Mouse (Mus musculus) intestine, embryonic 15.5 days (tissue): ENCODE measurements at regions not wholly inside any gene's neighbourhood (a gene's known extent, or its start where the extent isn't known, plus 50 kb on each side); places are given as distances from the start of the nearest gene placed in this dataset.
"Not testable (repeated sequence)": the region's sequence is repeated elsewhere in the genome, so short reads cannot be mapped to it uniquely, and the experiment has no call there.

Experiments used
- ATAC-seq: fragments of 200-750 bp; cut with Nextera tagmentation; 2 replicates; pipeline ENCODE4 v1.8.0; 2017; ENCODE audit warnings: moderate TSS enrichment, moderate library complexity
- H3K27ac ChIP-seq: fragments of 300-500 bp; sonication (generic); 2 replicates; pipeline ENCODE4 v1.5.1; 2015; ENCODE audit warnings: mild to moderate bottlenecking, inconsistent platforms
- H3K27me3 ChIP-seq: fragments of 300-500 bp; sonication (generic); replicated peaks from 2 replicates; pipeline ENCODE4 v1.6.1; 2015; ENCODE audit warnings: inconsistent platforms
- H3K36me3 ChIP-seq: fragments of 300-500 bp; sonication (generic); 2 replicates; pipeline ENCODE4 v1.6.1; 2015; ENCODE audit warnings: inconsistent platforms
- H3K4me1 ChIP-seq: fragments of 300-500 bp; sonication (generic); replicated peaks from 2 replicates; pipeline ENCODE4 v1.6.1; 2015; ENCODE audit warnings: inconsistent platforms
- H3K4me2 ChIP-seq: fragments of 300-500 bp; sonication (generic); replicated peaks from 2 replicates; pipeline ENCODE4 v1.6.1; 2015; ENCODE audit warnings: mild to moderate bottlenecking, inconsistent platforms
- H3K4me3 ChIP-seq: fragments of 300-500 bp; sonication (generic); replicated peaks from 2 replicates; pipeline ENCODE4 v1.5.1; 2015; ENCODE audit warnings: inconsistent platforms
- H3K9ac ChIP-seq: fragments of 300-500 bp; sonication (generic); 2 replicates; pipeline ENCODE4 v1.6.1; 2015; ENCODE audit warnings: inconsistent platforms
- H3K9me3 ChIP-seq: fragments of 300-500 bp; sonication (generic); 2 replicates; pipeline ENCODE4 v1.6.1; 2016; ENCODE audit warnings: inconsistent platforms
- WGBS: fragments of 180-500 bp; shearing (Covaris S2); methylation state at CpG from one replicate; pipeline ENCODE4 v1.1.7; 2015; 5-methylcytosine and 5-hydroxymethylcytosine counted together

- no peak overlapping the region for H3K4me3 ChIP-seq
- H3K9ac ChIP-seq: no peak overlapping the region
- H3K36me3 ChIP-seq: no peaks in the 10 kb centered on the region
- H3K9me3 ChIP-seq: no peaks in the 10 kb centered on the region
- no peak overlapping the region for H3K4me2 ChIP-seq
- H3K4me1 ChIP-seq: no peaks in the 10 kb centered on the region
- no peak overlapping the region for H3K27ac ChIP-seq
- no peak for ATAC-seq
- H3K27me3 ChIP-seq: no peaks in the 10 kb centered on the region
- 87% methylated on average over 1 of the region's 1 CpGs for WGBS
Observed at GRCm38 (mm10) chr6:68750451-68750850, 1214.9 kb upstream of the Tacstd2 start.

- Histone ChIP-seq H3K27me3 (no peaks in the 10 kb centered on the region), H3K9ac (no peak overlapping the region), H3K27ac (no peak overlapping the region), H3K4me2 (no peak overlapping the region), H3K36me3 (no peaks in the 10 kb centered on the region), H3K9me3 (no peaks in the 10 kb centered on the region), H3K4me1 (no peaks in the 10 kb centered on the region), H3K4me3 (no peak overlapping the region)
- ATAC-seq: no peak
- 75% methylated on average over 3 of the region's 3 CpGs for WGBS
Observed at GRCm38 (mm10) chr6:68749699-68750098, 1214.1 kb upstream of the Tacstd2 start.

GRCm38 (mm10) chr6:68738573-68738972, 1203.0 kb upstream of the Tacstd2 start:
- ATAC-seq: peak; percentile 77
- H3K27me3 ChIP-seq: no peaks in the 10 kb centered on the region
- H3K9me3 ChIP-seq: no peaks in the 10 kb centered on the region
- no peaks in the 10 kb centered on the region for H3K4me1 ChIP-seq
- no peak overlapping the region for H3K27ac ChIP-seq
- no peak overlapping the region for H3K4me2 ChIP-seq
- H3K4me3 ChIP-seq: no peak overlapping the region
- H3K9ac ChIP-seq: no peak overlapping the region
- no peaks in the 10 kb centered on the region for H3K36me3 ChIP-seq

GRCm38 (mm10) chr6:68736647-68737046, 1201.1 kb upstream of the Tacstd2 start:
- Histone ChIP-seq H3K27ac (no peak overlapping the region), H3K9ac (no peak overlapping the region), H3K27me3 (no peaks in the 10 kb centered on the region), H3K36me3 (no peaks in the 10 kb centered on the region), H3K4me3 (no peak overlapping the region), H3K4me1 (no peaks in the 10 kb centered on the region), H3K4me2 (no peak overlapping the region), H3K9me3 (no peaks in the 10 kb centered on the region)
- ATAC-seq: no peak
- 91% methylated on average over 3 of the region's 3 CpGs for WGBS

- H3K4me2 ChIP-seq: no peak overlapping the region
- no peaks in the 10 kb centered on the region for H3K27me3 ChIP-seq
- H3K9me3 ChIP-seq: no peaks in the 10 kb centered on the region
- no peak for ATAC-seq
- H3K4me1 ChIP-seq: no peaks in the 10 kb centered on the region
- no peak overlapping the region for H3K27ac ChIP-seq
- no peaks in the 10 kb centered on the region for H3K36me3 ChIP-seq
- H3K4me3 ChIP-seq: no peak overlapping the region
- no peak overlapping the region for H3K9ac ChIP-seq
Observed at GRCm38 (mm10) chr6:68736068-68736467, 1200.5 kb upstream of the Tacstd2 start.

- not testable (repeated sequence) for H3K9me3 ChIP-seq, H3K4me3 ChIP-seq, H3K4me2 ChIP-seq, H3K9ac ChIP-seq, H3K27me3 ChIP-seq, H3K36me3 ChIP-seq, H3K27ac ChIP-seq, H3K4me1 ChIP-seq, ATAC-seq
- WGBS: 74% methylated on average over 1 of the region's 1 CpGs
Observed at GRCm38 (mm10) chr6:68711084-68711483, 1175.5 kb upstream of the Tacstd2 start.

GRCm38 (mm10) chr6:68704291-68704800, 1168.8 kb upstream of the Tacstd2 start:
- H3K27me3 ChIP-seq, H3K9me3 ChIP-seq: not testable (repeated sequence)

GRCm38 (mm10) chr6:68680792-68681110, 1145.2 kb upstream of the Tacstd2 start:
- not testable (repeated sequence) for H3K36me3 ChIP-seq, H3K27me3 ChIP-seq, H3K9me3 ChIP-seq, H3K4me2 ChIP-seq, H3K9ac ChIP-seq, H3K4me3 ChIP-seq, H3K4me1 ChIP-seq, ATAC-seq, H3K27ac ChIP-seq

More at GRCm38 (mm10) chr6:68704291-68704800, 1168.8 kb upstream of the Tacstd2 start:
- not testable (repeated sequence) for H3K4me3 ChIP-seq, H3K27ac ChIP-seq, ATAC-seq, H3K4me1 ChIP-seq, H3K9ac ChIP-seq, H3K36me3 ChIP-seq, H3K4me2 ChIP-seq

GRCm38 (mm10) chr6:68680099-68680791, 1144.6 kb upstream of the Tacstd2 start:
- Histone ChIP-seq H3K4me3 (no peak overlapping the region), H3K27ac (no peak overlapping the region), H3K9me3 (no peaks in the 10 kb centered on the region), H3K36me3 (no peaks in the 10 kb centered on the region), H3K27me3 (no peaks in the 10 kb centered on the region), H3K4me1 (no peaks in the 10 kb centered on the region), H3K9ac (no peak overlapping the region), H3K4me2 (no peak overlapping the region)
- ATAC-seq: no peak
- 85% methylated on average over 3 of the region's 3 CpGs for WGBS

GRCm38 (mm10) chr6:68668433-68668832, 1132.8 kb upstream of the Tacstd2 start:
- H3K27ac ChIP-seq, H3K4me2 ChIP-seq, H3K4me1 ChIP-seq, H3K36me3 ChIP-seq, H3K4me3 ChIP-seq, H3K9me3 ChIP-seq, H3K27me3 ChIP-seq, H3K9ac ChIP-seq: not testable (repeated sequence)
- 2% methylated on average over 10 of the region's 10 CpGs for WGBS
- ATAC-seq: peak; percentile 49; the same call in 1 of the 2 replicates

GRCm38 (mm10) chr6:68632309-68632708, 1096.7 kb upstream of the Tacstd2 start:
- not testable (repeated sequence) for H3K9me3 ChIP-seq, ATAC-seq, H3K27ac ChIP-seq, H3K9ac ChIP-seq, H3K36me3 ChIP-seq, H3K27me3 ChIP-seq, H3K4me3 ChIP-seq, H3K4me1 ChIP-seq, H3K4me2 ChIP-seq

- Histone ChIP-seq H3K4me2 (no peak overlapping the region), H3K4me3 (no peak overlapping the region), H3K9me3 (no peaks in the 10 kb centered on the region), H3K36me3 (no peaks in the 10 kb centered on the region), H3K9ac (no peak overlapping the region), H3K27me3 (no peaks in the 10 kb centered on the region), H3K27ac (no peak overlapping the region), H3K4me1 (no peaks in the 10 kb centered on the region)
- 88% methylated on average over 1 of the region's 1 CpGs for WGBS
- no peak for ATAC-seq
Observed at GRCm38 (mm10) chr6:68631787-68632186, 1096.2 kb upstream of the Tacstd2 start.

GRCm38 (mm10) chr6:68606033-68606432, 1070.4 kb upstream of the Tacstd2 start:
- Histone ChIP-seq H3K27me3 (no peaks in the 10 kb centered on the region), H3K27ac (no peak overlapping the region), H3K4me3 (no peak overlapping the region), H3K36me3 (no peaks in the 10 kb centered on the region), H3K4me2 (no peak overlapping the region), H3K9ac (no peak overlapping the region), H3K9me3 (no peaks in the 10 kb centered on the region), H3K4me1 (no peaks in the 10 kb centered on the region)
- WGBS: 64% methylated on average over 2 of the region's 2 CpGs
- no peak for ATAC-seq
